Mouse (Mus musculus) stomach, embryonic 16.5 days (tissue): ENCODE data around the gene Grhl1. TPM values are rescaled to one million over a fixed set of nuclear protein-coding genes. Genes with fewer than 3 reads are reported as not detected.

Experiments used
- ATAC-seq: fragments of 200-750 bp; cut with Nextera tagmentation; 2 replicates; pipeline ENCODE4 v1.8.0; 2017; ENCODE audit warnings: moderate number of reproducible peaks, moderate TSS enrichment; ENCODE audit not compliant: insufficient read depth, low FRiP score
- H3K27ac ChIP-seq: fragments of 300-500 bp; sonication (generic); 2 replicates; pipeline ENCODE4 v1.5.1; 2014; ENCODE audit warnings: low read length
- H3K27me3 ChIP-seq: fragments of 300-500 bp; sonication (generic); 2 replicates; pipeline ENCODE4 v1.6.1; 2014; ENCODE audit warnings: low read length, control low read depth, mixed read lengths; ENCODE audit not compliant: control insufficient read depth, insufficient read depth
- H3K36me3 ChIP-seq: fragments of 300-500 bp; sonication (generic); 2 replicates; pipeline ENCODE4 v1.6.1; 2014; ENCODE audit warnings: low read length; ENCODE audit not compliant: control insufficient read depth, insufficient read depth
- H3K4me1 ChIP-seq: fragments of 300-500 bp; sonication (generic); 2 replicates; pipeline ENCODE4 v1.6.1; 2014; ENCODE audit warnings: low read length, control low read depth, mixed read lengths; ENCODE audit not compliant: control insufficient read depth, insufficient read depth
- H3K4me2 ChIP-seq: fragments of 300-500 bp; sonication (generic); 2 replicates; pipeline ENCODE4 v1.6.1; 2014; ENCODE audit warnings: low read depth, low read length, mixed read lengths
- H3K4me3 ChIP-seq: fragments of 300-500 bp; sonication (generic); replicated peaks from 2 replicates; pipeline ENCODE4 v1.5.1; 2014; ENCODE audit warnings: mild to moderate bottlenecking, low read length
- H3K9ac ChIP-seq: fragments of 300-500 bp; sonication (generic); 2 replicates; pipeline ENCODE4 v1.6.1; 2014; ENCODE audit warnings: low read length
- H3K9me3 ChIP-seq: fragments of 300-500 bp; sonication (generic); replicated peaks from 2 replicates; pipeline ENCODE4 v1.6.1; 2016; ENCODE audit warnings: low read length, control low read depth; ENCODE audit not compliant: control insufficient read depth
- WGBS: fragments of 180-500 bp; shearing (Covaris S2); extraction: QIAGEN DNeasy Blood & Tissue Kit; methylation state at CpG from one replicate; pipeline ENCODE4 v1.1.7; 2014; 5-methylcytosine and 5-hydroxymethylcytosine counted together
- polyA plus RNA-seq: library from polyadenylated mRNA; unstranded; fragments of >200 nt; fragmentation: Nextera tagmentation; extraction: Ambion mirVana; gene quantifications from 2 replicates; pipeline ENCODE4 v1.2.1, GENCODE M21; 2015

Grhl1 gene
- polyA plus RNA-seq, 1 experiment from 2014 or later = 16.3 TPM

DNA sequence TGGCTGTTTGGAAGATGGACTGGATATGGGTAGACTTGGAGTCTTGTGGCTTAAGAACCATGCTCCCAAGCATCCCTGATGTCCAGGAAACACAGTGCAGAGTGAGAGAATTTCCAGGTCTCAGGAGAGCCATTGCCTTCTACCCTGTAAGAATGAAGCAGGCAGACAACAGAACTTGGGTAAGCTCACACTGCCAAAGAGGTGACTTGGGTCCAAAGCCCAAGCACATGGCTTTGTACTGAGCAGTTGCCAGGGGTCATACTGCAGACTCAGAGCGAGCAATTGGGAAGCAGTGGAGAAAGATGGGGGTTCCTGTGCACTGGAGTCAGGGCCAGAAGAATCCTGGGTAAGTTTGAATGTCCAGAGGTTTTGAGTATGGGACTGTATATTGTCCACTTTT lies 76.0 kb downstream of the Grhl1 start:
- H3K9ac ChIP-seq = no peak overlapping the region
- 70% methylated on average over 1 of the region's 1 CpGs for WGBS
- H3K4me3 ChIP-seq = no peak overlapping the region
- H3K9me3 ChIP-seq = no peaks in the 10 kb centered on the region
- no peak overlapping the region for H3K27ac ChIP-seq
- H3K4me1 ChIP-seq = peaks cover 26% of the 10 kb centered on the region
- ATAC-seq = no peak
- no peak overlapping the region for H3K4me2 ChIP-seq
- no peaks in the 10 kb centered on the region for H3K36me3 ChIP-seq
- H3K27me3 ChIP-seq = no peaks in the 10 kb centered on the region

DNA sequence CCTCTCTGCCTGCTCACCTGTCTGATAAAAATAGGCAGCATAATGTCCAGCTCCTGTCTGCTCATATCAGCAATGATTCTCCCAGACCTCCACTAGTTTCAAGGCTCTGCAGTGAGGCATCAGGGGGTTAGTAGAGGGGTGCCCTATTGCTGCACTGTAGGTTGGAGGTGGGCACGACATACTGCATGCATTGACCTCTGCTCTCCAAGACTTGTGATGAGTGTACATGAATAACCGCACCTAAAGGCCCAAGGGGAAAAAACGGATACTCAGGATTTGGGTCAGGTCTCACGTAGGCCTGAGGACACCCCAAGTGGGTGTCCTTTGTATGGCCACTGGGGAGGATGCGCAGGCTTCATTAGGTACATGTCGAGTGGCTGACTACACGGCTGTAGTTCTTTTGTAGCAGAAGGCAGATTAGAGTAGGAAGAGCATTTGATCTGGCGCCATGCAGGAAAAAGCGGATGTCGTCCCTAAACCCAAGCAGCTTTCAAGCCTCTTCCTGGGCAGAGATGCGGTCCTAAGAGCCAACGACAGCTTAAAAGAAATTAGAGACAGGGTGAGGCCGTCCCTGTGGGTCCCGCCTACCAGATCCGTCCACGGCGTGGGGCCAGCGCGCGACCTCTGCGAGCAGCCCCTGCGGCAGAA lies 78.5 kb downstream of the Grhl1 start:
- H3K27me3 ChIP-seq = no peaks in the 10 kb centered on the region
- ATAC-seq = no peak
- peak overlapping the region; percentile 88 for H3K4me3 ChIP-seq
- peaks cover 19% of the 10 kb centered on the region for H3K4me1 ChIP-seq
- H3K9me3 ChIP-seq = no peaks in the 10 kb centered on the region
- peak overlapping the region; percentile 65 for H3K4me2 ChIP-seq
- H3K9ac ChIP-seq = peak overlapping the region; percentile 73
- whole genome bisulfite sequencing = 5% methylated on average over 22 of the region's 22 CpGs
- H3K27ac ChIP-seq = peak overlapping the region; percentile 87
- H3K36me3 ChIP-seq = no peaks in the 10 kb centered on the region

DNA sequence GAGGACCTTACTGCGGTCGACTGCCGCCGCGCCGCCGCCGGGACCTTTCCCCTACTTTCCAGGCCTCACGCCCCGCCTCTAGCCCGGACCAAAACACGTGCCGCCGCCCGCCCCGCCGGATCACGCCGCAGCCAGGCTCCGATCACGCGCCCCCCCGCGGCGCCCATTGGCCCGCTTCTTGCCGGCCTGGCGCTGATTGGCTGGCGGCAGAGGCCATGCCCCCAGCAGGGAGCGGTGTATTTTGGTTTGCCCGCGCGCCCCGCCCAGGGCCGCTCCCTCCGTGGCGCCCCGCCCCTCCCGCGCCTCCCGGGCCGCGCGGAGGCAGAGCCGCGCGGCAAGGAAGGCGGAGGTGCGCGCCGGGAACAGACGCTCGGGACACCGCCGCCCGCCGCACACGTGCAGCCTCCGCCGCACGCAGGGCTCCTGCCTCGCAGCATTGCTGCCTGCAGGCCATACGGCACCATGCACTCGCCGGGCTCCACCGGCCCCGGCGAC lies 79.0 kb downstream of the Grhl1 start, which contains the start of gene Klf11:
TSS of gene Klf11 (plus strand) at position 212 of the 495 bp plus-strand sequence.
- Histone ChIP-seq H3K27me3 (no peaks in the 10 kb centered on the region), H3K27ac (peak within 1 kb of the TSS; percentile 96), H3K4me2 (peak within 1 kb of the TSS; percentile 65), H3K4me3 (peak within 1 kb of the TSS; percentile 88), H3K36me3 (no peaks in the 10 kb centered on the region), H3K4me1 (peaks cover 19% of the 10 kb centered on the region), H3K9ac (peak within 1 kb of the TSS; percentile 95), H3K9me3 (no peaks in the 10 kb centered on the region)
- ATAC-seq = peak; percentile 94
- under 1% methylated on average over 60 of the region's 68 CpGs for WGBS

DNA sequence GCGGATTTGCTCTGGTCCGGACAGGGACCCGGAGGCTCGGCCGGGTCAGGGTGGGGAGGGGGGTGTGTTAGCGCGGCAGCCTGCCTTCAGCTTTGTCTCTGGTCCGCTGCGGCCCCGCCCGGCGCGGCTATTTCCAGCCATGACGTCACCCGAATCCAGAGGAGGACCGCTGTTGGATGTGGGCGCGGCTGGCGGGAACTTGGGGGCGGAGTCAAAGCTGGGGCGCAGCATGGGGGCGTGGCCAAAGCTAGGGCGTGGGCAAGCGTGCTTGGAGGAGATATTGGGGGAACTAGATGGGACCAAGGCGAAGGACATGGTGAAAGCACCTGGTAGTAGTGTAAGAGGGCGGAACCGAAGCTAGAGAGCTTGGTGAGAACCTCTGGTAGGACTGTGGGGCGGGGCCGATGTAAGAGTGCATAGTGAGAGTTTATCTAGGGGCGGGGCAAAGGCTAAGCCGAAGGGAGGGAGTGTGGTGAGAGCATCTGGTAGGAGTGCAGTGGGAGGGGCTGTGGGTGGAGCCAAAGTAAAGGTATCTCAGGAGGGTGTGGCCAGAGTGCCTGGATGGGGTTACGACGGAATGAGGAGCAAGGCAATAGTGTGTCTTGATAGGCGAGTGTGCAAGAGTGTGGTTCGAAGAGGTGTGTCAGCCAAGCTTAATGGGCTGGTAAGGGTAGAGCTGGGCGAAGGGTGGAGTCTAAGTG lies 79.7 kb downstream of the Grhl1 start:
- ATAC-seq = peak; percentile 79
- no peaks in the 10 kb centered on the region for H3K27me3 ChIP-seq
- H3K36me3 ChIP-seq = no peaks in the 10 kb centered on the region
- peak overlapping the region; percentile 61 for H3K4me2 ChIP-seq
- WGBS = under 1% methylated on average over 36 of the region's 36 CpGs
- H3K4me3 ChIP-seq = peak overlapping the region; percentile 88
- H3K9me3 ChIP-seq = no peaks in the 10 kb centered on the region
- peaks cover 24% of the 10 kb centered on the region for H3K4me1 ChIP-seq
- H3K27ac ChIP-seq = peak overlapping the region; percentile 96
- H3K9ac ChIP-seq = peak overlapping the region; percentile 95

DNA sequence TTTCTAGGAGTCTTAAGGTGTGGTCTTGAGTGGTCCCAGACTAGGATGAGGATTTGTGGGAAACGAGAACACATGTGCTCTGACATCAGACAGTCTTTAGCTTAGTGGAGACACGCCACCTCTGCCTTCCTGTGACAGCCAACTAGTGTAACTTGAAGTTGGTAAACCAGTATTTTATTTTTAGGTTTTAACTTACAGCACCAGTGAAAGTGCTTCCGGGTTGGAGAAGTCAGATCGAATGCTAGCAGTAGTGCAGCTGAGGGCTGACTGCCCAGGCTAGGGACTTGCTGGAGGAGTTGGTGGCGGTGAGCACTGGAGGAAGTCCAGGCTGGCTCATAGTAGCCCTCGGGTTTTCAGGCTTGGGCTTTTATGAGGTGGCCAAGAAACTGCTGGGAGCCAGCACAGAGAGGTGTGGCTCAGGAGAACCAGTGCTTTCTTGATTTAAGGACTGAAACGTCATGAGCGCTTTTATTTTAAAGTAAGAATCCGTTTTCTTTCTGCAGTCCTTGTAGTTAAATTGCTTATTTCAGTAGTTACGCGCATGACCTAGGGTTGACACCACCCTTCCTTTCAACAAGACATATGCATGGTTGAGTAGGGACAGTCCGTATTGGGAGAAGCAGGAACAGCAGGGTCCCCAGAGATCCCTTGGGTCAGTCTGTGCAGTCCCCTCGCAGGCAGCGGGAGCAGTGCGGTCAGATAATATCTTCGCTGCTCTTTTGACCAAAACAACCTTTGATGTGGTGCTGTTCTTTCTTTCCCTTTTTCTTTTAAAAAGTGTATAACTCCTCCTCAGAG lies 82.2 kb downstream of the Grhl1 start:
- peaks cover 24% of the 10 kb centered on the region for H3K4me1 ChIP-seq
- ATAC-seq = no peak
- no peaks in the 10 kb centered on the region for H3K27me3 ChIP-seq
- H3K36me3 ChIP-seq = no peaks in the 10 kb centered on the region
- no peak overlapping the region for H3K4me2 ChIP-seq
- no peak overlapping the region for H3K4me3 ChIP-seq
- H3K9me3 ChIP-seq = no peaks in the 10 kb centered on the region
- no peak overlapping the region for H3K27ac ChIP-seq
- H3K9ac ChIP-seq = no peak overlapping the region
- WGBS = 82% methylated on average over 16 of the region's 16 CpGs

DNA sequence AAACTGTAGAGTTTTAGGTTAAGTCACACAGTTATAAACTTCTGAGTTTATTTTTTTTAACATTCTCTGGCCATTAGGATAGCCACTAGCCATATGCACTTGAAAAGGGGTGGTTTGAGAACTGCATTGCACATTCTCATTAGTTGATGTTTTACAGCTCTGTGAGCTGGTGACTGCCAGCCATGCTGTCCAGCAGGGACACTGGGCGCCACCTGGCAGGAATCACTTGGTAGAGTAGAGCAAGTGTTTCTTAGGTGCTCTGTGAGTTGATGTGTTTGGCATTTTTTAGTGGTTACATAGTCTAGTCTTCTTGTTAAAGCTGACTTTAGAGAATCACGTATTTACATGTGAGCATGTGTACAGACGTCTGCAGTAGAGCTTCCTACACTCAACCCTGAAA lies 84.4 kb downstream of the Grhl1 start:
- H3K4me1 ChIP-seq = peaks cover 17% of the 10 kb centered on the region
- H3K9me3 ChIP-seq = no peaks in the 10 kb centered on the region
- no peak overlapping the region for H3K27ac ChIP-seq
- no peak overlapping the region for H3K4me3 ChIP-seq
- no peak for ATAC-seq
- no peaks in the 10 kb centered on the region for H3K36me3 ChIP-seq
- WGBS = 69% methylated on average over 3 of the region's 3 CpGs
- H3K9ac ChIP-seq = no peak overlapping the region
- H3K4me2 ChIP-seq = no peak overlapping the region
- H3K27me3 ChIP-seq = no peaks in the 10 kb centered on the region

DNA sequence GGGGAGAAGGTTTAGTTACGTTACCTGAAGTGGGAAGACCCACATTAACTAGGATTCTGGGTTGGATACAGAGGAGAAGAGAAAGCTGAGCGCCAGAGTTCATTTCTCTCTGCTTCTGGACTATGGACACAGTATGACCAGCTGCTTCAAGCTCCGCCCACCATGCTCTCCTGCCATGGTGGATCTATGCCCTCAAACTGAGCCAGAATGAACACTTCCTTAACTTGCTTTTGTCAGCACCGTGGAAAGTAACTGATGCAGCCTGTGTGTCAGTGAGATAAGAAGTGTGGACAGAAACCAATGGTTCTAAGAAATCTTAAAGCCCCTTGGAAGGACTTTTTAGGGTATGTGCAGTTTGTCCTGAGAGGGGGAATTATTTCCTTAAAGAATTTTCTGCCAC lies 86.9 kb downstream of the Grhl1 start:
- no peaks in the 10 kb centered on the region for H3K9me3 ChIP-seq
- no peak overlapping the region for H3K4me3 ChIP-seq
- H3K4me2 ChIP-seq = no peak overlapping the region
- no peak overlapping the region for H3K9ac ChIP-seq
- H3K27me3 ChIP-seq = no peaks in the 10 kb centered on the region
- no peak overlapping the region for H3K27ac ChIP-seq
- no peak for ATAC-seq
- no peaks in the 10 kb centered on the region for H3K36me3 ChIP-seq
- peaks cover 5% of the 10 kb centered on the region; the same call in 1 of the 2 replicates for H3K4me1 ChIP-seq
- 84% methylated on average over 4 of the region's 4 CpGs for WGBS

DNA sequence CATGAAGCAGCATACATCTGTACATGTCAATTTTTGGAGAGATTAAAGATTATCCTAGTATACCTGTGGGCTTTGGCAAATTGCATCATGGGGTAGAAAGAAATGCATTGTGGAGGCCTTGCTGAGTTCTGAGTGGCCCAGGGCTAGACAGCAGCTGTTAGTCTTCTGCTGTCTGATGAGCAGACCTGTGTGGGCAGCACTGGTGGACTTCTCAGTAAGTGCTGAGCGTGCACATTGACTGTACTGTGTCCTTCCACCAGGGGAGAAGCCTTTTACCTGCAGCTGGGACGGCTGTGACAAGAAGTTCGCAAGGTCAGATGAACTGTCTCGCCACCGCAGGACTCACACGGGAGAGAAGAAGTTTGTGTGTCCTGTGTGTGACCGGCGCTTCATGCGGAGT lies 87.8 kb downstream of the Grhl1 start:
- ATAC-seq = no peak
- Histone ChIP-seq H3K4me3 (no peak overlapping the region), H3K9ac (no peak overlapping the region), H3K27ac (no peak overlapping the region), H3K4me2 (no peak overlapping the region), H3K4me1 (peaks cover 5% of the 10 kb centered on the region; the same call in 1 of the 2 replicates), H3K36me3 (no peaks in the 10 kb centered on the region), H3K27me3 (no peaks in the 10 kb centered on the region), H3K9me3 (no peaks in the 10 kb centered on the region)
- WGBS = 91% methylated on average over 9 of the region's 9 CpGs

DNA sequence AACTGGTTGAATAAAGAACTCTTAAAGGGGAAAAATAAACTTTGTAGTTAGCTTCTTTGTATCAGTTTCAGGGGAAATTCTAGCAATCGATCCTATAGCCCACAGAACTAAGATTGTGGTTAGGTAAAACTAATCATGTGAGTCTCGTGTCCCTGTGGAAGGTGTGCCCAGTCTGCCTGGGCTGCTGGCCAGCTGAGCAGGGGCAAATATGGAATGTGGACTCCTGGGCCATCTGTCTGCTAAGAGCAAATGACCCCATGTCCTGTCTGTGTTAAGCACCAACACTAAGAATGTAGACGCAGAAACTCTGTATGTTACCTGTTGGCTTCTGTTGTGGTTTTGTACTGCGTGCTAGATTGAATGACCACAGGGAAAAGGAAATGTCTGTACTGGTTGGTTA lies 89.0 kb downstream of the Grhl1 start:
- Histone ChIP-seq H3K27ac (no peak overlapping the region), H3K4me1 (peaks cover 5% of the 10 kb centered on the region; the same call in 1 of the 2 replicates), H3K4me2 (no peak overlapping the region), H3K9me3 (no peaks in the 10 kb centered on the region), H3K4me3 (no peak overlapping the region), H3K9ac (no peak overlapping the region), H3K36me3 (no peaks in the 10 kb centered on the region), H3K27me3 (no peaks in the 10 kb centered on the region)
- no peak for ATAC-seq
- 77% methylated on average over 4 of the region's 4 CpGs for WGBS
